Mouse (Mus musculus) T-helper 2 cell (primary cell): ENCODE data around the gene Zic4.

Experiments
- in situ Hi-C: fragments of 300-600 bp; cut with MboI, MseI; formaldehyde crosslinking; loops from one replicate; pipeline ENCODE4 v1.15.1; 2025; ENCODE audit warnings: high pct_unique_total_duplicates

Gene Zic4

GRCm38 (mm10) chr9:91363011-91363730, 958 bp downstream of the Zic4 start:
- in situ Hi-C loops, result no loop called here

DNA sequence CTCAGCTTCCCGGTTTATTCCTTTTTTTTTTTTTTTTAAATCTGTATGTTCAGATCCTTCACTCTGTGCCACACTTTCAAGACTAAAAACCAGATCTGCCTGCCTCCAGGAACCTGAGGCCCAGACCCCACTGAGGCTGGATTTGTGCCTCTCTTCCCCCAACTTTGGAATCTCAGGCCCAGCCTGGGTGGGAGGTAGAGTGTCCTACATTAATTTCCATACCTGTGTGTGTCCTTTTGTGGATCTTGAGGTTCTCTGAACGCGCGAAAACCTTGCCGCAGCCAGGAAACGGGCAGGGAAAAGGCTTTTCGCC, 1.6 kb downstream of the Zic4 start:
- in situ Hi-C loops, result no loop called here

- in situ Hi-C loops, result no loop called here
These were observed 2.1 kb downstream of the Zic4 start for GRCm38 (mm10) chr9:91364127-91364970.

DNA sequence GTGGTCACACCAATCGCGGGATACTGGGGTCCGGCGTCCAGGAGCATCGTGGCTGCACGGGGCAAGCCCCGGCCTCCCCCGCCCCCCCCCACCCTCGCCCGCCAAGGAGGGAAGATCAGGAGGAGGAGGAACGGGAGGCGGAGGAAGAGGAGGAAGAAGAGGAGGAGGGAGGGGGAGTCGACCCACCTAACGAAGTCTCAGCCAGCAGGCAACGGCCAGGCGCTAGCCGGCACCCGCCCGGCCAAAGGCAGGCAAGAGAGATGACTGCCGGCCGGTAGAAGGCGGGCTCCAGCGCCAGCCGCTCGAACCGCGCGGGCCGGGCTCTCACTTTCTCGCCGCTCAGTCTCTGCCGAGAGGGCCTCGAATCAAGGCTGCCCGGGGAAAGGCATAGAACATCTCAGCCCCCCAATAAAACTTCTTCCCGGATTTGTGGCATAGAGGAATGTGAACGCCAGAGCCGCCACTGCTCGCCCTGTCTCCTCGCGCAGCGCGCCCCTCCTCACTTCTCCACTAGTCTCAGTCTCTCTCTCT, 2.8 kb downstream of the Zic4 start:
- in situ Hi-C loops, result no loop called here

DNA sequence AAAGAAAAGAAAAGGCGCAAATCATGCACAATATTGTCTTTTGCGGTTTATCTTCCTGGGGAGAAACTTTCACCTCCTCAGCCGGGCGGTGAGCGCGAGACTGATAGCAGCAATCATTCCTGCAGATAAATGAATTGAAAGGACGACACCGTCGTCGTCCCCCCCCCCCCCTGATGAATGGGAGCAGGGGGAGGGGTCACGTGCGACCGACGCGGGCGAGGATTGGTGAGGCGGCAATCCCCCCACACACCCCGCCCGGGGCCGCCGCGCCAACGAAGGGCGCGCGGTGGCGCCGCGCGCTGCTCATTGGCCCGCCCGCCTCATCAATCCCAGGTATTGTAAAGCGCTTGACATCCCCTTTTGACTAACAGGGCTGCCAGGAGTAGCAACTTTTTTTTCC, 3.5 kb downstream of the Zic4 start, which contains the start of gene Zic1:
Gene Zic1 (minus strand): TSS at position 147 of the 400 bp plus-strand sequence.
- in situ Hi-C loops, result no loop called here

GRCm38 (mm10) chr9:91366226-91366998, 4.2 kb downstream of the Zic4 start:
- in situ Hi-C loops, result no loop called here

DNA sequence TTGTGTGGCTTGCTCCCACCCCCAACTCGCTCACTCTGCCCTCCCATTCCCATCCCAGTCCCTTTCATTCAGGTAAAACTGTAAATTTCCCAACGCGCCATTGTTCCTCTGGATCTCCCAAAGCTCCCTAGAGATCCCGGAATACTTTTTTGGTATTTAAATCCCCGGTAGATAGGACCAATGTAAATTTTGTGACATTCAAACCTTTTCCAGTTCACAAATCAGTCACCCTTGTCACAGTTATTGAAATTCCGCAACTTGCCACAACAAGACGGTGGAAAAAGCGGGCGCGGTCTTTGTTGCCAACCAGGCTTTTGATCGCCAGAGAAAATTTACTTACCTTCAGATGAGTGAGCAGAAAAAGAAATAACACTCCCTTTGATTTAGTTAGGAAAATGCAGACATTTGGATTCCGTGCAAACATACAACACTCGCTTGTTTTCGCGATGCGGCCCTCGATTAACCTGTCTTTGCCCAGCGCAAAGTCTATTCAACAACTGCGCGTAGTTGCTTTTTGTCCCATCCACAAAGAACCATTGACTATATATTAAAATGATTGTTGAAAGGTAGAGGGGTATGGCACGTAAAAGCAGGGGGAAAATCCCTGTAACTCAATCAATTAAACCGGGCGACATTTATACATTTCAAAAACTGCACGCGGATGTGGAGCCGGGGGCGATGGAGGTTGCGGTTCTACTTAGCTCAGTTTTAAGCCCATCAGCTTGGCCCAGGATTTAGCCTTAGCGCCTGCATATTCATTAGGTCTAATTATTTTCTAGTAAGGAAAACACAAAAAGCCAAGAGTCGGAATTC, 5.0 kb downstream of the Zic4 start:
- in situ Hi-C loops, result no loop called here

DNA sequence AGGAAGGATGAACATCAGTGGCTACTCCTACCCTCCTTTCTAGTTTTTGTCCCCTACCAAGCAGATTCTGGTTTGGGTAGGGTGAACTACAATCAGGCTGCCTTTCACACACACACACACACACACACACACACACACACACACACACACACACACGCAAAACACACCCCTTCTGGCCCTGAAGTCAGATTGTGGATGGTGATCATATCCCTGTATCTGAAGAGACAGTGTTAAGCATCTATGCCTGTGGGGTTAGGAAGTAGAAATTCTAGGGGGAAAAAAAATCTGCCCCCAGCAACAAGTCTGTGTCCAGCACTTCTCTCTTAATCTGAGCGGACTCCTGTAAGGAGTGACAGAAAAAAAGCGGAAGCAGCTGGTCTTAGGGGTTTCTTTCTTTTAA, 5.9 kb downstream of the Zic4 start:
- in situ Hi-C loops, result no loop called here

- in situ Hi-C loops, result no loop called here
These were observed 6.7 kb downstream of the Zic4 start for GRCm38 (mm10) chr9:91368946-91369292.

DNA sequence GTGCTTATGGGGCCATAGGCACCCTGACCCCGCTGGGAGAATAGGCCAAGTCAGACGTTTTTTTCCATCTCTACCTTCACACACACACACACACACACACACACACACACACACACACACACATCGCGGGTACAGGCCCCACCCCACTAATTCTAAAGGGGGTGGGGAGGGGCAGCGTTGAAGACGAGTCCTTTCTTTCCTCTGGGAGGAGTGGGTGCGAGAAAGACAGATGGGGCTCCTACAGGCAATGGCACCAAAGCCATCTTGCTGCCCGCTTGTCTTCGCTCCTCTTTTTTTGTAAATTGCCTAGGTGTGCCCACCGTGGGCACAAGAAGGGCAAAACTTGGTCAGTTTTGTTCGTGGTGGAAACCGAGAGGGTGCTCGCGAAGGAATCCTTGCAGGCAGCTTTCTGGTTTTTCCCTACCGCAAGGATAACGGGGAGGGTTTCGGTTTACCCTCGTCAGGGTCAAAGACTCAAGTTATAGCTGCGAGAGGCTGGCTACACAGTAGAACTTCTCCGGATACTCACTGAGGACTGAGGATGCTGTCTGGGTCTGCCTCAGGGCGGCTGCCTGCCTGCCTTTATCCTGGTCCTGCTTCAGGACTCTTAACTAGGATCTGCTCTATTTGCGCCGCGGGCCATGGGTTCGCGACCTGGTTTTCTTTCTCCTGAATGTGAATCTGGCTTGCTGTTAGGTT, 7.2 kb downstream of the Zic4 start:
- in situ Hi-C loops, result no loop called here

GRCm38 (mm10) chr9:91370191-91370708, 8.0 kb downstream of the Zic4 start:
- in situ Hi-C loops, result no loop called here

DNA sequence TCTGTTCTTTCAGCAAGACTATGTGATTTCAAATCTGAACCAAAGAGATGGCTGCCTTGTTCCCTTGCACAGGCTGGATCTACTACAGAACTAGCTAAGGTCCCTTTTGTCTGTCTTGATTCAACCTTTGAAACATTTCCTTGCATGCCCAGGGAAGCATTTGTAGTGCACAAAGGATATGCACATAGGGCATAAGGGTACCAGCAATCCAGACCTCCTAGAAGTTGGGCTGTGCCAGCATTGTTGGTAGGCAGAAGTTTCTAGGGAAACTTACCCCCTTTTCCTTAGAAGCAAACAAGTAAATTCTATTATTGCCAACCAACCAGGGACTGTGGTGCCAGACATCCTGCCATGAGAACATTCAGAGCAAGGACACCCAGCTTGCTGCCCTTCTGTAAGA, 8.8 kb downstream of the Zic4 start:
- in situ Hi-C loops, result no loop called here

- in situ Hi-C loops, result no loop called here
These were observed 9.4 kb downstream of the Zic4 start for GRCm38 (mm10) chr9:91371608-91372007.

GRCm38 (mm10) chr9:91373811-91374575, 11.8 kb downstream of the Zic4 start:
- in situ Hi-C loops, result no loop called here

- in situ Hi-C loops, result no loop called here
These were observed 12.5 kb downstream of the Zic4 start for GRCm38 (mm10) chr9:91374665-91375064.

DNA sequence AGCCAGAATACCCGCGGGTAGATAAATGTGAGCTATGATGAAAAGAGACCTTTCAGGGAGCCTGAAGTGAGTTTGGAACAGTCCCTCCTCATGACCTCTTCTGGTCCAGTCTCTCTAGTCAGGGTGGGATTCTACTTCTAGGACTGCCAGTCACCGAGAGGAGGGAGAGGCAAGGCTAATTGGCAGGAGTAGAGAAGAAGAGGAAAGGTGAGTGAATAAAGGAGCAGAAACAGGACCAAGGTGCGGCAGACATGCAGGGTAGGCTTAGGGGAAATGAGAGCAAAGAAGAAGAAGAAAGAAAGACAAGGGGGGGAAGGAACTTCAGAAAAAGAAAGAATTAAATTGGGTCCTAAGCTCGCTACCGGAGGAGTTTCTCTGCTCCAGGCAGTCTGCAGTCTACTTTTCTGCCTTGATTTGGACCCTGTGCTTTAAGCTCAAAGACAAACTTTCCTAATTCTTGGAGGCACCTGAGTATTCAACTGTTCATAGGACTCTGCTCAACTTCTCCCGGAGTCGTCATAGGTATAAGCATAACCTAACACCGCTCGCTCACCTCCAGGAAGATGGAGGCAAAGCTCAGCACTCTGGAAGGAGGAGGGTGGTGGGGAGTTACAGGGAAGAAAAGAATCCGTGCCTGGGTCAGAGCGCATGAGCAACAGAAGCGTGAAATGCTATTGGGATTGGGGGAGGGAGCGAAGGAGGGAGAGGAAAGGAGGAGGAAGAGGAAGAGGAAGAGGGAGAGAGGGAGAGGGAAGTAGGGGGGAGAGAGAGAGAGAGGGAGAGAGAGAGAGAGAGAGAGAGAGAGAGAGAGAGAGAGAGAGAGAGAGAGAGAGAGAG, 15.0 kb downstream of the Zic4 start:
- in situ Hi-C loops, result no loop called here

- in situ Hi-C loops, result no loop called here
These were observed 15.6 kb downstream of the Zic4 start for GRCm38 (mm10) chr9:91377873-91378150.

DNA sequence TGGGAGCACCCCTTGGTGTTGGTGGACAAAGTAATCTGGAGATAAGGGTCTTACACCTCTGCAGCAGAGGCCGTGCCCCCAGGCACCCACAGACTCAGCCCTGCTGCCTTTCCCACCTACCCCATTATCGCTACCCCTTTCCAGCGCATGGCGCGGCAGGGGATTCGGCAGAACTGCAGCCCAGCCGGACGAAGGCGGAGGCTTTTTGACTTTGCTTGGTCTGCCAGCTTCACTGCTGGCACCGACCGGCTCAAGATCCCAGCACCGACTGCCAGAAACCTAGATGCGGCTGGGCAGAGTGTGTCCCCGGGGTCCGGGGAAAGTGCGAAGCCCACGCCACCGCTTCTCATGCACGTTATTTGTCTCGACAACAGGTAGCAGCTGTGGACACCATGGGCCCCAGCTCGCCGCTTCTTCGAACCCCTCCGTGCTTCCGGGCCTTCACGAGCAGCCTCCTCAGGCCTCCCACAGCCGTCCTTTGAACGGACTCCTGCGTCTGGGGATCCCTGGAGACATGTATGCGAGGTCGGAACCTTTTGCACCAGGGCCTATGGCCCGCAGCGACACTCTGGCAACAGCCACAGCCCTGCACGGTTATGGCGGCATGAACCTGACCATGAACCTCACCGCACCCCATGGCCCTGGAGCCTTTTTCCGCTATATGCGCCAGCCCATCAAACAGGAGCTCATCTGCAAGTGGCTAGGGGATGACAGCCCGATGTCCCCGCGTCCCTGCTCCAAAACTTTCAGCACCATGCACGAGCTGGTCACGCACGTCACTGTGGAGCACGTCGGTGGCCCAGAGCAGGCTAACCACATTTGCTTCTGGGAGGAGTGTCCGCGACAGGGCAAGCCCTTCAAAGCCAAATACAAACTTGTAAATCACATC, 16.4 kb downstream of the Zic4 start:
- in situ Hi-C loops, result no loop called here
